Mouse (Mus musculus): ENCODE results near the gene Atxn1. TPM values are rescaled to one million over a fixed set of nuclear protein-coding genes. Genes with fewer than 3 reads are reported as not detected.

The Atxn1 gene
- total and polyA plus RNA-seq, 2 experiments from 2014 or later: 12.0 to 31.4 TPM

DNA sequence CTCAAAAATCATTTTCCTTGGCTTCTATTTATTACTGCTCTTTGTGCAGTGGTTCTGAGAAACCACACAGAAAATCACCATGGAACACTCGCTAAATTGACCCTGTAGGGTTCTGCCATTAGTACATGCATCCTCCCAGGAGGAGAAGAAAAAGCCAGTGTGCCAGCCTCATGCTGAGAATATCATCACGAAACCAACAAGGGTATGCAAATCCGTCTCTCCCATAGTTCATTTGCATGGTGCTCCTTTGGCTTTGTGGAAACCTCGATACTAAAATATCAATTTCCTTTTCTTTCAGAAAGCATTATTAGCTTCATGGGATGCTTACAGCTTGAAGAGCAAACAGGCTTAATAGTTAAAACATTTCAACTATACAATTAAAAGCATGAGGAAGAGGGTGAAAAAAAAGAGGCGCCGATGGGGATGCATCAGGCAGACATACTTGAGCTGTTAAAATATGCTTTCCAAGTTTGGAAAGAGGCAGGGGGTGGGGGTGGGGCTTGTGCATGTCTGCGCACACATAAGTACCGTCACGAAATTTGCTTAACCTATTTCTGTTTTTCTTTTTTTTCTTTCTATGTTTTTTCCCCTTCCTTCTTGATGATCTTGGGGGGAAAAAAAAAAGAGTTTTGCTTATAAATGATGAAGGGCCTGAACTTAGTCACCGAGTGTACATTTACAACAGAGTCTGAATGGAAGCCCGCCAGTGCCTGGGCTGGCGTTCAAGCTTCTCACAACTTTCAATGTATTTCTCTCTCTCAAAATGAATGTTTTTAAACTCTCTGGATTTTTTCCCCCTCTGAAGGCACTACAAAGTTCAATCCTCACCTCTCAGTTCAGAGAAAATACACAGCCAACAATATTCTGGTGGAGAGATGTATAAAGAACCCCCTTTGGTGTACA is 303.3 kb downstream of the Atxn1 start:
- H3K36me3 ChIP-seq (ENCODE audit: insufficient read depth, low read length): no peaks in the 10 kb centered on the region
- no peak overlapping the region for H3K4me2 ChIP-seq (ENCODE audit: low read depth, low read length, poor library complexity, severe bottlenecking)
- H3K4me1 ChIP-seq (ENCODE audit: insufficient read depth, low read length): 0 out of 2 replicates have a peak, but pooled peaks cover 6% of the 10 kb centered on the region
- DNase-seq (ENCODE audit: low spot score) (peak; percentile 18), ATAC-seq (ENCODE audit: low FRiP score) (no peak)
- no peak overlapping the region for H3K4me3 ChIP-seq (ENCODE audit: low read depth, low read length)
- H3K9ac ChIP-seq (replicated peaks; ENCODE audit: low read length, poor library complexity, severe bottlenecking): peak overlapping the region; percentile 8; the same call in 1 of the 2 replicates
- no peaks in the 10 kb centered on the region for H3K9me3 ChIP-seq (ENCODE audit: low read length)
- no peaks in the 10 kb centered on the region for H3K27me3 ChIP-seq (ENCODE audit: insufficient read depth, low read length)
- TF ChIP-seq CTCF (IDR thresholded peaks at IDR 0.05): no peak
- H3K27ac ChIP-seq (ENCODE audit: low read depth, low read length): no peak overlapping the region
- 56% methylated on average over 12 of the region's 12 CpGs for WGBS

DNA sequence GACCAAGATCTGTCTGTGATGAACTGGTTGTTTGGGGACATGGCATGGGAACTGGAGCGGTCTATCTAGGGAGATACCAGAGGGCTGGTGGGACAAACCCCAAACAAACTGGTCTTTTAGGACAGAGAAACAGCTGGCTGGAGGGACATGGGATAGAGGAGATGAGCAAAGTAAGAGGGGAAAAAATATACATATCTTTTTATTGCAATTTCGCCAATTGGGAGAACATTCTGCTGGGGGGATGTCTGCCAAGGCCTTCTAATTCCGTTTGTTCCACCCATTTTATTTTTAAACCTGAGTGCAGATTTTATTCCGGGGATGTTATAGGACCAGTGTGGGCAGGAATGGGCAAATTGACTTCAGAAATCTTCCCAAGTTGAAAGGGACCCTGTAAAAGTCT is 305.0 kb downstream of the Atxn1 start:
- ATAC-seq (ENCODE audit: low FRiP score): no peak
- H3K4me2 ChIP-seq (ENCODE audit: low read depth, low read length, poor library complexity, severe bottlenecking): no peak overlapping the region
- 71% methylated on average over 4 of the region's 4 CpGs for WGBS
- no peaks in the 10 kb centered on the region for H3K27me3 ChIP-seq (ENCODE audit: insufficient read depth, low read length)
- H3K9ac ChIP-seq (replicated peaks; ENCODE audit: low read length, poor library complexity, severe bottlenecking): no peak overlapping the region
- no peak for TF ChIP-seq CTCF (IDR thresholded peaks at IDR 0.05)
- 0 out of 2 replicates have a peak, but pooled peaks cover 6% of the 10 kb centered on the region for H3K4me1 ChIP-seq (ENCODE audit: insufficient read depth, low read length)
- no peak overlapping the region for H3K27ac ChIP-seq (ENCODE audit: low read depth, low read length)
- no peaks in the 10 kb centered on the region for H3K9me3 ChIP-seq (ENCODE audit: low read length)
- DNase-seq (ENCODE audit: low spot score): no peak
- no peak overlapping the region for H3K4me3 ChIP-seq (ENCODE audit: low read depth, low read length)
- no peaks in the 10 kb centered on the region for H3K36me3 ChIP-seq (ENCODE audit: insufficient read depth, low read length)

DNA sequence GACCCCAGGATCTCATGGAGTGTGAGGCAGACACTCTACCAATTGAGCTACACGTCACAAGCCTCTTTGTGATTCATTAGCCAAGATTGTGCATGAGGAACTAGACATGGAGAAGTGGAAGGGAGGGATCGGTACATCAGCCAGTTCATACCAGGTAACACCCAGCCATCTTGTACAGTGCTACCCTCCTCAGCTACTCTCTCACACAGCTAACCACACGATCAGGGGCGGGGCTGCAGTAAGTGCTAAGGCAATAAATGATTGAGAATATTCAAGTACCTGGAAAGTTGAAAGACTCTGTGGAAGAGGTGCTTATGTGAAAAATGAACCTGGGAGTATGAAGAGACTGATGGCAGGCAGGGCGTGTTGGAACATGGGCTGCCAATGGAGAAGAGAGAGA is 306.5 kb downstream of the Atxn1 start:
- Histone ChIP-seq H3K4me3 (ENCODE audit: low read depth, low read length) (no peak overlapping the region), H3K9me3 (ENCODE audit: low read length) (no peaks in the 10 kb centered on the region), H3K4me1 (ENCODE audit: insufficient read depth, low read length) (0 out of 2 replicates have a peak, but pooled peaks cover 6% of the 10 kb centered on the region), H3K9ac (replicated peaks; ENCODE audit: low read length, poor library complexity, severe bottlenecking) (no peak overlapping the region), H3K4me2 (ENCODE audit: low read depth, low read length, poor library complexity, severe bottlenecking) (no peak overlapping the region), H3K27me3 (ENCODE audit: insufficient read depth, low read length) (no peaks in the 10 kb centered on the region), H3K27ac (ENCODE audit: low read depth, low read length) (no peak overlapping the region), H3K36me3 (ENCODE audit: insufficient read depth, low read length) (no peaks in the 10 kb centered on the region)
- TF ChIP-seq CTCF (IDR thresholded peaks at IDR 0.05): no peak
- 94% methylated on average over 5 of the region's 5 CpGs for WGBS
- DNase-seq (ENCODE audit: low spot score) (no peak), ATAC-seq (ENCODE audit: low FRiP score) (no peak)

DNA sequence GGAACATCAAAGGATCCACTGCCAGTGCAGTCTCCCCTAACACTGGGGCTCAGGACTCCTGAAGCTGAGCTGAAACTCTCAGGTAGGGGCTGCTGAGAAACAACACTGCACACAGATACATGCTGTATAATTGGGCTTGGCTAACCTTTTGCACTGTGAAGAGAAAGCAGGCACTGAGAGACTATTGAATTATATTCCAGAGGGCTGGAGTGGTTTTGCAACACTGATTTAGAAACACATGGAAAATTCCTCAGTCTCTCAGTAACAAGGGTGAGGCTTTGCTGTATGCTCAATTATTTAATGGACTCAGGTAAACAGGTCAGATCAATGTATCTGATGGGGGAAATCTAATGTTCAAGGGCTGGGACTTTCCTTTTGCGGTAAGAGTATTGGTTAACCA is 307.6 kb downstream of the Atxn1 start:
- Histone ChIP-seq H3K27ac (ENCODE audit: low read depth, low read length) (no peak overlapping the region), H3K4me1 (ENCODE audit: insufficient read depth, low read length) (0 out of 2 replicates have a peak, but pooled peaks cover 6% of the 10 kb centered on the region), H3K9me3 (ENCODE audit: low read length) (no peaks in the 10 kb centered on the region), H3K27me3 (ENCODE audit: insufficient read depth, low read length) (no peaks in the 10 kb centered on the region), H3K9ac (replicated peaks; ENCODE audit: low read length, poor library complexity, severe bottlenecking) (no peak overlapping the region), H3K4me2 (ENCODE audit: low read depth, low read length, poor library complexity, severe bottlenecking) (no peak overlapping the region), H3K4me3 (ENCODE audit: low read depth, low read length) (no peak overlapping the region), H3K36me3 (ENCODE audit: insufficient read depth, low read length) (no peaks in the 10 kb centered on the region)
- DNase-seq (ENCODE audit: low spot score) (no peak), ATAC-seq (ENCODE audit: low FRiP score) (no peak)
- TF ChIP-seq CTCF (IDR thresholded peaks at IDR 0.05): no peak
- WGBS: 100% methylated on average over 1 of the region's 1 CpGs

DNA sequence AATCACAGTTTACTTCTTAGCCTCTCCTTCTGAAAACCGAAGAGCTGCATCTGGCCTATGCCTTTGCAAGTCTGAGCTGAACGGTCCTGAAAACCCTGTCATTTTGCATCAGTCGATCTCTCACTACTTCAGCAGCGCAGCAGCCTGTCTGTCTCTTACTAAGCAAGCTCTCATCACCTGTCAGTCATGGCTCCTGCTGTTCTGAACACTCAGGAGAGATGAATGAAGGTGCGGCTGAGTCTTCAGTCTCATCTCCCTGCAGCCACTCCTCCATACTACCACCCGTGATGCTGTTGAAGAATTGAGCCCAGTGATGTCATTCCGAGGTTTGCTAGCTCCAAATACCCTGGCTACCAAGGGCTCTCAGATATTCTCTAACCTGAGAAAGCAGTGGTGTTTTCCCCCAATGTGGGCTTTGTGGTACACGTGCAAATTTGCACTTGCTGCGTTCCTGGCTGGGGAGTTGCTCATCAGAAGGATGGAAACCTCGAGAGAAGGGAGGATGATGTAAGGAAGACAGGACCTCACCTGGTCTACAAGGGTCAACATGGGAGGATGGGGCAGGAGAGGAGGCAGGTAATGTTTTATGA is 313.1 kb downstream of the Atxn1 start:
- Histone ChIP-seq H3K4me1 (ENCODE audit: insufficient read depth, low read length) (0 out of 2 replicates have a peak, but pooled peaks cover 2% of the 10 kb centered on the region), H3K9ac (replicated peaks; ENCODE audit: low read length, poor library complexity, severe bottlenecking) (no peak overlapping the region), H3K9me3 (ENCODE audit: low read length) (no peaks in the 10 kb centered on the region), H3K4me2 (ENCODE audit: low read depth, low read length, poor library complexity, severe bottlenecking) (no peak overlapping the region), H3K4me3 (ENCODE audit: low read depth, low read length) (no peak overlapping the region), H3K36me3 (ENCODE audit: insufficient read depth, low read length) (no peaks in the 10 kb centered on the region), H3K27me3 (ENCODE audit: insufficient read depth, low read length) (no peaks in the 10 kb centered on the region), H3K27ac (ENCODE audit: low read depth, low read length) (no peak overlapping the region)
- no peak; the same call in 1 of the 2 replicates for ATAC-seq (ENCODE audit: low FRiP score)
- TF ChIP-seq CTCF (IDR thresholded peaks at IDR 0.05): no peak
- WGBS: 72% methylated on average over 10 of the region's 10 CpGs
- no peak for DNase-seq (ENCODE audit: low spot score)

Measured in midbrain, postnatal 0 days (tissue).